Comparison of ENCODE assay signal across 32 mouse cellular contexts in genomic region chr1:86347716-86348045, GRCm38 (mm10). TPM values are rescaled to one million over a fixed set of nuclear protein-coding genes. Genes with fewer than 3 reads are reported as not detected.
A peak's percentile ranks its signal among the peaks of the same experiment; 100 is the strongest.
DNase-seq lines count a peak whose midpoint lies in the region; ATAC-seq and TF ChIP-seq lines count a peak whose summit lies in the region.
"Had no signal": no experiment of that assay in that cellular context is flagged by ENCODE, and none has a peak within 500 bp of the region (broad histone marks: within the 10 kb centered on the region; RNA-seq: fewer than 3 reads in every experiment).

No protein-coding gene starts in this region.

- no peak overlapping the region for H3K9ac ChIP-seq in midbrain, embryonic 11.5 days (ENCODE audit: low read length)
- no peak overlapping the region for H3K9ac ChIP-seq in midbrain, embryonic 16.5 days (ENCODE audit: low read depth, low read length)
- no peak overlapping the region for H3K9ac ChIP-seq in ES-E14 (ENCODE audit: insufficient read depth, low read depth, low read length, poor library complexity, severe bottlenecking)
- H3K9ac ChIP-seq: embryonic facial prominence, embryonic 12.5 days; embryonic facial prominence, embryonic 15.5 days; heart, embryonic 12.5 days; heart, embryonic 15.5 days; hindbrain, embryonic 13.5 days; intestine, embryonic 15.5 days had no signal

- no peak overlapping the region for H3K27ac ChIP-seq in midbrain, embryonic 11.5 days (ENCODE audit: low read depth, low read length)
- no peak overlapping the region for H3K27ac ChIP-seq in midbrain, embryonic 16.5 days (ENCODE audit: low read length)
- H3K27ac ChIP-seq in ES-E14 (ENCODE audit: insufficient read depth, low read depth, low read length, poor library complexity, severe bottlenecking) = peak overlapping the region; percentile 17; the same call in 1 of the 2 replicates
- H3K27ac ChIP-seq: embryonic facial prominence, embryonic 12.5 days; embryonic facial prominence, embryonic 15.5 days; heart, embryonic 15.5 days; hindbrain, embryonic 10.5 days; hindbrain, embryonic 13.5 days; intestine, embryonic 15.5 days had no signal

- no peaks in the 10 kb centered on the region for H3K27me3 ChIP-seq in midbrain, embryonic 11.5 days (ENCODE audit: control insufficient read depth, insufficient read depth, low read length)
- no peaks in the 10 kb centered on the region for H3K27me3 ChIP-seq in midbrain, embryonic 16.5 days (ENCODE audit: control insufficient read depth, insufficient read depth, low read depth, low read length)
- H3K27me3 ChIP-seq: embryonic facial prominence, embryonic 12.5 days; embryonic facial prominence, embryonic 15.5 days; heart, embryonic 12.5 days; heart, embryonic 15.5 days; hindbrain, embryonic 13.5 days; intestine, embryonic 15.5 days; Patski had no signal

- peak; percentile 32 for DNase-seq in embryo, embryonic 9.5 days (ENCODE audit: extremely low spot score)
- no peak for DNase-seq in embryo, embryonic 10 days (ENCODE audit: low spot score)
- peak; percentile 81 for DNase-seq in midbrain, embryonic 11.5 days (ENCODE audit: low spot score, missing footprints)
- no peak for DNase-seq in ES-E14 (ENCODE audit: low read depth, low spot score)
- no peak for DNase-seq in adrenal gland, adult 18-20 months (ENCODE audit: low spot score in 2 of 2)
- DNase-seq in testis, postnatal 14 days (ENCODE audit: low spot score) = no peak
- no peak for DNase-seq in right cerebral cortex, adult 18-20 months
- DNase-seq: adrenal gland, adult 8-10 months; adrenal gland, postnatal 25 days; cerebellum, adult 11-12 months; cerebellum, adult 8-10 months; cerebellum, postnatal 10 days; cerebellum, postnatal 36 days; gastrocnemius, postnatal 10 days; gastrocnemius, postnatal 36 days; heart, postnatal 10 days; heart, postnatal 36 days; kidney, adult 11 months had no signal

- no peak overlapping the region for H3K4me3 ChIP-seq in midbrain, embryonic 11.5 days (ENCODE audit: low read depth, low read length)
- H3K4me3 ChIP-seq in midbrain, embryonic 16.5 days (ENCODE audit: low read depth, low read length) = no peak overlapping the region
- no peak overlapping the region for H3K4me3 ChIP-seq in ES-E14 (ENCODE audit: insufficient read depth in 1 of 2, low read depth in 1 of 2, low read length in 2 of 2, poor library complexity in 1 of 2, severe bottlenecking in 1 of 2)
- H3K4me3 ChIP-seq: embryonic facial prominence, embryonic 12.5 days; embryonic facial prominence, embryonic 15.5 days; heart, embryonic 12.5 days; heart, embryonic 15.5 days; hindbrain, embryonic 10.5 days; hindbrain, embryonic 13.5 days; intestine, embryonic 15.5 days had no signal

- ATAC-seq in midbrain, embryonic 11.5 days (ENCODE audit: low FRiP score) = no peak
- no peak for ATAC-seq in midbrain, embryonic 16.5 days
- ATAC-seq: CD4-positive, CD25-positive, alpha-beta regulatory T cell, adult 4 months; forebrain, embryonic 14.5 days; hindbrain, embryonic 16.5 days; intestine, embryonic 15.5 days; Patski had no signal

- in situ Hi-C loops in ES-E14 (cut with MboI; ENCODE audit: low sequenced_read_pairs in 2 of 2, unreplicated experiment in 2 of 2) = no loop called here

- no peaks in the 10 kb centered on the region for H3K4me1 ChIP-seq in midbrain, embryonic 11.5 days (ENCODE audit: control insufficient read depth, insufficient read depth, low read length)
- H3K4me1 ChIP-seq in midbrain, embryonic 16.5 days (ENCODE audit: control insufficient read depth, insufficient read depth, low read length) = no peaks in the 10 kb centered on the region
- H3K4me1 ChIP-seq in ES-E14 (ENCODE audit: control insufficient read depth in 2 of 2, insufficient read depth in 2 of 2, low read length in 2 of 2, poor library complexity in 1 of 2) = no peaks in the 10 kb centered on the region; a peak in 2 of 4 replicates
- H3K4me1 ChIP-seq: embryonic facial prominence, embryonic 12.5 days; embryonic facial prominence, embryonic 15.5 days; heart, embryonic 12.5 days; heart, embryonic 15.5 days; hindbrain, embryonic 10.5 days; hindbrain, embryonic 13.5 days; intestine, embryonic 15.5 days had no signal

- peaks cover 27% of the 10 kb centered on the region for H3K36me3 ChIP-seq in midbrain, embryonic 11.5 days (ENCODE audit: control insufficient read depth, insufficient read depth, low read length)
- peaks cover 27% of the 10 kb centered on the region for H3K36me3 ChIP-seq in midbrain, embryonic 16.5 days (ENCODE audit: control insufficient read depth, insufficient read depth, low read length)
- peaks cover 29% of the 10 kb centered on the region for H3K36me3 ChIP-seq in ES-E14 (ENCODE audit: control insufficient read depth, insufficient read depth, low read length, poor library complexity, severe bottlenecking)

- H3K9me3 ChIP-seq in midbrain, embryonic 11.5 days (ENCODE audit: control insufficient read depth, low read length) = no peaks in the 10 kb centered on the region
- no peaks in the 10 kb centered on the region for H3K9me3 ChIP-seq in midbrain, embryonic 16.5 days (replicated peaks; ENCODE audit: control insufficient read depth, low read length, poor library complexity, severe bottlenecking)
- no peaks in the 10 kb centered on the region for H3K9me3 ChIP-seq in ES-E14 (ENCODE audit: control insufficient read depth, insufficient read depth, low read depth, low read length)
- H3K9me3 ChIP-seq: embryonic facial prominence, embryonic 12.5 days; embryonic facial prominence, embryonic 15.5 days; heart, embryonic 12.5 days; heart, embryonic 15.5 days; hindbrain, embryonic 10.5 days; hindbrain, embryonic 13.5 days; intestine, embryonic 15.5 days had no signal

- H3K4me2 ChIP-seq in midbrain, embryonic 11.5 days = no peak overlapping the region
- no peak overlapping the region for H3K4me2 ChIP-seq in midbrain, embryonic 16.5 days (ENCODE audit: low read length)
- H3K4me2 ChIP-seq: embryonic facial prominence, embryonic 12.5 days; embryonic facial prominence, embryonic 15.5 days; heart, embryonic 12.5 days; heart, embryonic 15.5 days; hindbrain, embryonic 13.5 days; intestine, embryonic 15.5 days had no signal

- 47% methylated on average over 1 of the region's 1 CpGs for WGBS in midbrain, embryonic 11.5 days
- 44% methylated on average over 1 of the region's 1 CpGs for WGBS in midbrain, embryonic 16.5 days

TF ChIP-seq in ES-E14, 5 proteins besides CTCF, POLR2A, EP300 and RAD21:
- TF ChIP-seq ZC3H11A (IDR thresholded peaks at IDR 0.05; ENCODE audit: borderline replicate concordance, low read depth, low read length) (no peak), MAFK (IDR thresholded peaks at IDR 0.05; ENCODE audit: insufficient read depth, low read depth, low read length) (no peak), HCFC1 (IDR thresholded peaks at IDR 0.05; ENCODE audit: borderline replicate concordance, insufficient read depth, low read length) (no peak), CHD2 (IDR thresholded peaks at IDR 0.05; ENCODE audit: low read depth, low read length) (no peak), ZNF384 (IDR thresholded peaks at IDR 0.05; ENCODE audit: low read depth, low read length) (no peak)

RNA-seq across cellular contexts. Expression of gene Ncl, which starts 11.5 kb away (rescaled TPM):
- polyA plus RNA-seq in midbrain, embryonic 11.5 days (2014; fragmentation: Nextera tagmentation; extraction: Ambion mirVana) = 339 and 375 TPM in 2 replicates
- 195 and 213 TPM in 2 replicates for polyA plus RNA-seq in midbrain, embryonic 16.5 days (2015; fragmentation: Nextera tagmentation; extraction: Ambion mirVana)
- 496 and 529 TPM in 2 replicates for total RNA-seq in ES-E14 (2012; rRNA removed)
- 100 to 1,000 TPM; 158 to 212 TPM for total RNA-seq in adrenal gland, adult 18-20 months (2021)

RNA-seq across cellular contexts. Expression of gene B3gnt7, which starts 45.0 kb away (rescaled TPM):
- polyA plus RNA-seq in midbrain, embryonic 11.5 days (2014; fragmentation: Nextera tagmentation; extraction: Ambion mirVana) = 2.0 and 2.5 TPM in 2 replicates
- 9.0 and 10.8 TPM in 2 replicates for polyA plus RNA-seq in midbrain, embryonic 16.5 days (2015; fragmentation: Nextera tagmentation; extraction: Ambion mirVana)
- total RNA-seq in ES-E14 (2012; rRNA removed) = 103 and 166 TPM in 2 replicates
- total RNA-seq in adrenal gland, adult 18-20 months (2021) = under 1 TPM in 1 of 2 experiments, not detected in 1; 0.54 TPM
- total RNA-seq: gastrocnemius, adult 18-20 months; gastrocnemius, postnatal 36 days had no signal
- polyA plus RNA-seq: C2C12; CD4-positive, CD25-positive, alpha-beta regulatory T cell, adult 4 months had no signal

Comparison
In these comparisons a context has a peak if more than half of its experiments do, and no peak if none do; other contexts are left out.
1. DNase-seq: peak in embryo, embryonic 9.5 days (single experiment) and midbrain, embryonic 11.5 days (single experiment); none in embryo, embryonic 10 days (single experiment), ES-E14 (single experiment), adrenal gland, adult 18-20 months (0 of 2), testis, postnatal 14 days (single experiment) and right cerebral cortex, adult 18-20 months (single experiment).
2. RNA of gene B3gnt7, which starts 45.0 kb away (total RNA-seq): 103 to 166 TPM in ES-E14; 0.54 TPM in adrenal gland, adult 18-20 months; every median in the first group is over 10 times any median in the second.